Mouse (Mus musculus) heart, adult 2 months (tissue): ENCODE data around the gene Reln.

Source experiments
- CTCF ChIP-seq: fragments of 200-600 bp; IDR thresholded peaks from 2 replicates; pipeline ENCODE4 v1.8.1; 2022; ENCODE audit warnings: antibody characterized with exemption, mild to moderate bottlenecking, moderate library complexity
- POLR2A ChIP-seq: fragments of 200-500 bp; IDR thresholded peaks from 2 replicates; pipeline ENCODE4 v1.6.1; 2011; ENCODE audit warnings: mild to moderate bottlenecking, low read depth, low read length, control low read depth; ENCODE audit not compliant: insufficient read depth

DNA sequence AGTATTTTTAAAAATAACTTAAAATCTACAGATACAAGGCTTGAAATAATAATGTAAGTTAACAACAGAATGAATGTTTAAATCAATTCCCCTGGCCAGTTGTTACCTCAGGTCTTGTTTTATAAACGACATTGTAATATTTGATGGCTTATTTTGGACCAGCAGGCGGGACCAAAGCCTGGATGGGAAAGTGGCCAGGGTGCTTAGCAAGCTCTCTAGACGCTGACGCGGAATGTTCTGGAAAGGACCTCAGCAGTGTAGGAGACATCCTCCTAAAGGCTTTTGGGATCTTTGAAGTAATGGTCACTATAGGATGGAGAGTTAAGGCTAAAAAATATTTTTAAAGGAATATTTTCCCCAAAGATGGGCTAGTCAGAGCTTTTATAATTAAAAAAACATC lies 173.2 kb downstream of the Reln start:
- TF ChIP-seq CTCF (no peak), POLR2A (no peak)
